Mouse (Mus musculus): ENCODE data around the gene Ptprg.
"Not testable (repeated sequence)": the region's sequence is repeated elsewhere in the genome, so short reads cannot be mapped to it uniquely, and the experiment has no call there.

Gene Ptprg

DNA sequence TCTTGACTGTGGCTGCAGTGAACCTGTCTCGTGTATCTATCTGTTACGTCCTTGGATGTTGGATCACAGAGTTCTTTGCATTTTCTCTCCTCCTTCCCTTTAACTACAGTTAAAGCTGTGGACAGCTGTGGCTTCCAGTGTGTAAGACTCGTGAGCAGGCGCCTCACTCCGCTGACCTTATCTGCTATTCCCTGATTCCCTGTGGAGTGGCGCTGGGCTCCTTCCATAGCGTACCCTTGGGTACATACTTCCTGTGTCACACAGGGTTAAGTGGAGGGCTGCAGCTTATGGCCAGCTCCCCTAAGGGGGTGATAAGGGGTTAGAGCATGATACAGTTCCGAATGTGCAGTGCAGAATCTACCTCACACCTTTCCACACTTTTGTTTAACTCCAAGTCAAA, 473.9 kb downstream of the Ptprg start:
- in situ Hi-C loops (cut with MboI; ENCODE audit: unreplicated experiment in 2 of 2) = no loop called here

DNA sequence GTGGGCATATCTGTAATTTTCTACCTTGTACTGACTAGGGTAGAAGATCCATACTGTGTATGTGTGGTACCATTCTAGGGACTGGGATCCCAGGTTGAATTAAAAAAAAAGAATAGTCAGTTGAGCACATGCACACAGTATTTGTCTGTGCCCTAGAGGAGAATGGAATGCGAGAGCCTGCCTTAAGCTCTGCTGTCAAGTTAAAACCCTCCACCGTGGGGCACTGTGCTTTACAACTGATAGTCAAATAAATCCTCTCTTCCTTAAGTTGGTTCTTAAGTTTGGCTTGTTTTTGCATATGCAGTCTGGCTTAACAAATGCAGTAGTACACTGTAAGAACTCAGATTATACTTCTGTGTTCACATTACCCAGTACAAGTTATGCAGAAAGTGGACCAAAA, 476.6 kb downstream of the Ptprg start:
- in situ Hi-C loops (cut with MboI; ENCODE audit: unreplicated experiment in 2 of 2) = no loop called here

DNA sequence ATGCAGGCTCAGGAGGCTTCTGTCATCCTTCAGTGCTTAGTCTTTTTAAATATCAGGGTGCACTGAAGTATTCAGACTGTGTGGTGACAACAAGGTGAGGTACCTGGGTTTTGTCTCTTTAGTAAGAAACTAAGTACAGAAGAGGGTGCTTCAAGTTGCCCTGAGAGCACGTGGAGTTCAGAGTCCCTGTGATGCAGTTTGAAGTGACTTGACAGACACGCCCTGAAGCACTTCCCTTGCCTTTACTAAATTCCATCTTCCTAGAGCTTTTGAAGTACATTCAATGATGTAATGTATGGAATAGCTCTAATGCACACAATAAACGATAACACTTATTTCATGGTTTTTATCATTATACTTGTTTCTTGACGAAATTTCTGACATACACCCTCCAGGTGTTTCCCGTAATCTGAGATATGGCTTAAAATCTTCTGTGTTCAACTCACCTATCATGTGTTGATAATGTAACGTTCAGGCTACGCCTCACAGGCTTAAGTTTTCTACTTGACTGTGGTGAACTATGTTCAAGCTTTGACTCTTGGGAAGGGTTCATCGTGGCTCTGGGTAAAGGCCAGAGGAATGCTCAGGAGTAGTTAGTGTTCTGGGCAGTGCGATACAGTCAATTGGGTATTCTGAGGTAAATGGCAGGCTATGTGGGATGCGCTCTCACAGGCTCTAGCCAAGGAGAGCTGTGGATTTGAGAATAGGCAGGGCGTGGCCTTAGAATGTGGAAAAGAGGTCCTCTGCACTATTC, 483.4 kb downstream of the Ptprg start:
- in situ Hi-C loops (cut with MboI; ENCODE audit: unreplicated experiment in 2 of 2) = no loop called here

DNA sequence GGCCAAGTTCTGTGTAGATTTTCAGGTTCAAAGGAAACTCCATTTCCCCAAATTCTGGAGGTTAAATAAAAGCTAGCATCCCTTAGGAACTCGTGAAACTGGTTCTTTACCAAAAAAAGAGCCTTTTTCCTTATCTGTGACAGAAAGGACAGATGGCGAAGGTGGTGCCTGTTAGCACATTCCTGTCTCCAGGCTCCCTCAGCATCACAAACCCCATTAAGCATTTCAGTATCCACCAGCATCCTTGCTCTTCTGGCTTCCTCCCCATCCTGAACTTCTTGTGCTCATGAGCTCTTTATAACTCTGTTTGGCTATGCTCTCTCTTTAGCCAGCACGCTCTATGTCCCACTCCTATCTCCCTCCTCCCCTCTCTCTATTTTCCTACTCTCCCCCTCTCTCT, 486.4 kb downstream of the Ptprg start:
- in situ Hi-C loops (cut with MboI; ENCODE audit: unreplicated experiment in 2 of 2) = no loop called here

DNA sequence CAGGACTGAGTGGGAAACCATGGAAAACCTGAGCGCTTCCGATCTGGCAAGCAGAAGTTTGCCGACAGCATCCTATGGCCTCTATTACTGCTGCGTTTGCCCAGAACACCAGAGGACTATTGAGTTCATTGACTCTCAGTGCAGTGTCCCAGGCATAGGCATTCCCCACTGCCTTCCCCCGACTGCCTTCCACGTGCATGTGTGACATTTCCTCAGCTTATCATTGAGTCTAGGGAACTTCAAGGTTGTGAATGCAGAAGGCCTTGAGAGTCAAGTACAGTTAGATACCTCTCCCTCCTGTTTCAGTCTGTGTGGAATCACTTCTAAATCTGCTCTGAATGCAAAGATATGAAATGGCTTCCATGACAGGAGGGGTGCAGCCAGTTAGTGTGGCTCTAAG, 488.2 kb downstream of the Ptprg start:
- in situ Hi-C loops (cut with MboI; ENCODE audit: unreplicated experiment in 2 of 2) = no loop called here

DNA sequence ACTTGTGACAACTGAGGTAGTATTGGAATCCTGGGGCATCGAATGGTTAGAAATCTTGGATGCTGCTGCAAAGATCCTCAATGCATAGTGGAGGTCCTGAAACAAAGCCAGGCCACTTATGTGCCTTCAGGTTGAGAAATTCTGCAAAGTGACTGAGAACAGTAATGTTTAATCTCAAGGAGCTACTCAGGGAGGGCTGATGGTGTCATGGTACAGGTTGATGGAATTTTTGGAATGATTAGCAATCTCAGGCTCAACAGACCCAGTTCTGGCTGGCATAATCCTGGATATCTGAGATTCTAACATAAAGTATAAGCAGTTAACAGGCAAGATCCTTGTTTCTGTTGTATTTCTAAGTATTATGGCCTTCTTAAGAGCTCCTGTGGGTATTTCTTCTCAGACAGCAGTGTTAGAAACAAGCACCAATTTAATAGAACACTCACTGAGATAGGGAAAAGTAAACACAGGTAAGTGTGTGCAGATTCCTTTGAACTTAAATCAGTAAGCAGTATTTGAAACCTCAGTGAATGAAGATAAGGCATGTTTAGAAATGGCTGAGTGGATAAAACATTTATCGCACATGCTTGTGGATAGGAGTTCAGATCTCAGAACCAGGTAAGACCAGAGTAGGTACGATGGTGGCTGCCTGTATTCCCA, 493.0 kb downstream of the Ptprg start:
- in situ Hi-C loops (cut with MboI; ENCODE audit: unreplicated experiment in 2 of 2) = no loop called here

DNA sequence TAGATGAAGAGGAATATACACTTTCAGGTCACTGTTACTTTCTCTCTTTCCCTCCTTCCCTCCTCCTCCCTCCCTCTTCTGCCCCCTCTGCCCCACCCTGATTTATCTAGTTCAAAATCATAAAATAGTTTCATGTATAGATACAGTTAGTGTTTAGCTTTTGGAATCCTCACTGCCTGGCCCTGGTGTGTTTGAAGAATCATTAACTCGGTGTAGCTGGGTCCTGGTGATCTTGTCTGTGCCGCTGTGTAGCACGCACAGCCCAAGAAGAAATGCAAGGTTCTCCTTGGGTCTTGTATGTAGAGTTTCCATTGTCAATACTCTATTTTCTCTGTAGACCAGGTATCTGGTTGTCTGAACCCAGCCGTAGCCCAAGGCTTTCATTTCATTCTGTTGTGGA, 494.3 kb downstream of the Ptprg start:
- in situ Hi-C loops (cut with MboI; ENCODE audit: unreplicated experiment in 2 of 2) = no loop called here

DNA sequence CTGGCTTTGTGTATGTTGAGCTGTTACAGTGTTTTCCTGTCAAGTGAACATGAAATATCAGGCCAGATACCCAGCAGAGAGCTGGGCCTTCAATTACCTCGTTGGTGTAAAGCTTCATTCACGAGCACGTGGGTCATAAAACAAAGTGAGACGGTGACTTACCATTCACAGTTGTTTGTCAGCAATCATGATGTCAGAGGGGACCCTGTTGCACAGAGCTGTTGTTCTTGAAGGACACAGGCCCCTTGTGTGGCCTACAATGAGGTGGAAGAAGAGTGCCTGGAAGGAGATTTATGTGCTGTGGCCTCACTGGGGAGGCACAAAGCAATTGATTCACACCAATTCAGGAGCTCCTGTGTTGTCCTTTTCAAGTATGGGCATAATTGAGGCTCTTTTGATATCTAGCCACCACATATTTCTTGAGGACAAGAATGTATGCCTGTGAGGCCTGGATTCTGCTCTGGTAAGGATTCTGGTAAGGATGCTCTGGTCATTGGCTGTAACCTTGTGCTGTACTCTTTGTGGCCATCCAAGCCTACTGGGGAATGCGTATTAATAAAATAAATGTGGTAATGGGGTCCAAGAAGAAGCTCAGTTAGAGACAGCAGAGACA, 503.7 kb downstream of the Ptprg start:
- in situ Hi-C loops (cut with MboI; ENCODE audit: unreplicated experiment in 2 of 2) = no loop called here

DNA sequence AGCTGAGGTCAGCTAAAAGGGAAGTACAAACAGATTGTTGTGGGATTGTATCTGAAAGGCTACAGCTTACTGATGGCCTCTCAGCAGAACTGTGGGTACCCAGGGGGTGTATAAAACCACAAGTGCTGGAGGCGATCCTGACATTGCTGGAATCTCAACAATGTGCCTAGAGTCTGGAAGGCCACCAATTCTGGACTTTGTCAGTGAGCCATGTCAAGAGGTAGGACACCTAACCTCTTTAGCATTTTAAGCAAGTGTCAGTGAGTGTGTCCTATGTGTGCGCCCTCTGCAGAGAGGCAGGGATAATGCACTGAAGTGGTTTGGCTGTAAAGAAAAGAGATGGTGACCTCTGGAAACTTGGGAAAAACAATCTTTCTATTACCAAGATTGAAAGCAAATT, 504.5 kb downstream of the Ptprg start:
- in situ Hi-C loops (cut with MboI; ENCODE audit: unreplicated experiment in 2 of 2) = no loop called here

DNA sequence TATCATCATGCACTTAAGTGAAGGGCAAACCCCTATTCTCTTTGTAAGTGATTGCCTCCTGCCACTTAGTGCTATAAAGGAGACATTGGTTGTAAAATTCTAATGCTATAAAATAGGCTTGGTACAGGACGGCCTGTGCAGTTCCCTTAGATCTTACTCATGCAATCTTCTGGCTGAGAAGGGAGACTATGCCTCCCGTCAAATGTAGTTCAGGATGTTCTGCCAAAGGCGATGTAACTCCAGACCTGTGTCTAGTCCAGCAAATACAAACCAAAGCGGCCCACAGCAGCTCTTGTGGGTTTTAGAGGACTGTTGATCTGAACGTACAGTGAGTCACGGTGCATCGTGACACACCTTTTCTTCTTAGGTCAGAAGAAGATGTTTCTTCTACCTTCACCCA, 505.8 kb downstream of the Ptprg start:
- in situ Hi-C loops (cut with MboI; ENCODE audit: unreplicated experiment in 2 of 2) = no loop called here

DNA sequence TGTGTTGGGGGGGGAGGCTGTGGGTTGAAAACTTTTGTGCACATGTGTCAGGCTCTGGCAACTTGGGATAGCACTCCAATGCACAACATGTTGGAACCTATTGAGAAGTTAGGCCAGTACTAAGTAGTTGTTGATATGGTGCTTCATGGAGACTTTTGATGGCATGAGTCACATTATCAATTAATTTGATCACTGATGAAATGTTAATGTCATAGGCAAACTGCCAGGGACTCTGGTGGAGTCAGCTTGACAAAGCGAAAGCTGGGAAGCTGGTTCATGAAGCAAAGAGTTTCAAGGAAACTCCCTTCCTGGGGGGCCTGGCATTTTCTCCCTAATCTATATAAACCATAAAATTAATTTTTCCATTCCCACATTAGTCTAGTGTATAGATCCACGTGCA, 508.0 kb downstream of the Ptprg start:
- in situ Hi-C loops (cut with MboI; ENCODE audit: unreplicated experiment in 2 of 2) = not testable (repeated sequence)

DNA sequence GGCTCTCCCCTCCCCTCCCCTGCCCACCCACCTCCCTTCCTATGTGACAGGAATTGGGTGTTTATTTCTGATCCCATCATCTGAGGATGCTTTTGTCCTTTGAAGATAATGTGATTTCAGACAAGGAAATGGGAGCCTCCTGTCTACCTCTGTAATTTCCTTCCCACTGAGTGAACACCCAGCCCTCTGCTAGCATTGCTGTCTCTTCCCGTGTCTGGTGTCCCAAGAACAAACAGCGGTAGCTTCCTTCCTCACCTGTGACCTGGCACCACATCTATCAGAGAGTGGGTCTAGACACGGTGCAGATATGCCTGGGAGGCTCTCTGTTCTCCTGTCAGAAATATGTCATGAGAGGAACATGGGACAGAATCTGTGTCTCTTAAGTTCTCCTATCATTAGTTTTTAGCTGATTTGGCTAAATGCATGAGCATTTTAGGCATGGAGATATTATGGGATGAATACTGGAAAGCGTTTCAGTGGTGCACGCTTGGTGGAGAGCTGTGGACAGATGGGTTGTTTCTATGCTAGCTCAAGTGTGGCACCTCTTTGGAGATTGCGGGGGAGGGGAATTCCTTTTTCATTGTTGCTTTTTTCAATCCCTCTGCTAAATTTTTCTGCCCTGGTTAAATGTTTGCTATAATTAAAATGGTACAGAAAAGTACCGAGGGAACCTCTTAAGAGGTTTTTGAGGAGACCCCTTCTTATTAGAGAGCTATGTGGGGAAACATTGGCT, 509.5 kb downstream of the Ptprg start:
- in situ Hi-C loops (cut with MboI; ENCODE audit: unreplicated experiment in 2 of 2) = no loop called here

DNA sequence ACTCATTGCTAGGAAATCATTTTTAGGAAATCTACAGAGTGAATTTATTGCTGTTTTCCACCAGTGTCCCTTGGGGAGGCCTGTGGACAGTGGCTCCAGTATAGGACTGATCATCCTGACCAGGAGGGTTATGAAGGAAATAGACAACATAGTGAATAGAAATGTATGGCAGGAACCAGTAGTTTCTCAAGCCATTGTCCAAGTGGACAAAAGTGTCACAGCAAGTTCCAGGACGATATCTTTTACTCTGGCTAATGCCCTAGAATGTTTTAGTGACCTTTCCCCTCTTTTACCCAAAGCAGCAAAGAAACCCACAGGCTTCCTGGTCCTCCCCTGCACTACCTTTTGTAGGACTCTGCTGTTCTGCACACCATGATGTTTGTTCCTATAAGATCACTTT, 511.7 kb downstream of the Ptprg start:
- in situ Hi-C loops (cut with MboI; ENCODE audit: unreplicated experiment in 2 of 2) = no loop called here

DNA sequence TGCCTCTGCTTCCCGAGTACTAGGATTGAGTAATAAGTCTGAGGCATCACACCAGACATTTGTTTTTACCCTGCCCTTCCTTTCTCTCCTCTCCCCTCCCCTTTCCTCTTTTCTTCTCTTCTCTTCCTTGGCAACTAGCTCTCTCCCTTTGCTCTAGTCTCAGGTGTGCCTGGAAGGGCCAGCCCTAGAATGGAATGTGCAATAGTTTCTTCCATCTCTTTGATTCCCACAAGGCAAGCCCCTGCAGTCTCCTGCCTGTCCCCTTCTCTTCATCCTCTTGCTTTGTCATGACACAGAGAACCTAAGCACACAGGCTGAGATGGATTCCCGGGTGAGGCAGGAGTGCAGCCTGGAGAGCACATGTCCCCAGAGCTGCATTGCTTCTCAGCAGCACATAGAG, 512.4 kb downstream of the Ptprg start:
- in situ Hi-C loops (cut with MboI; ENCODE audit: unreplicated experiment in 2 of 2) = no loop called here

DNA sequence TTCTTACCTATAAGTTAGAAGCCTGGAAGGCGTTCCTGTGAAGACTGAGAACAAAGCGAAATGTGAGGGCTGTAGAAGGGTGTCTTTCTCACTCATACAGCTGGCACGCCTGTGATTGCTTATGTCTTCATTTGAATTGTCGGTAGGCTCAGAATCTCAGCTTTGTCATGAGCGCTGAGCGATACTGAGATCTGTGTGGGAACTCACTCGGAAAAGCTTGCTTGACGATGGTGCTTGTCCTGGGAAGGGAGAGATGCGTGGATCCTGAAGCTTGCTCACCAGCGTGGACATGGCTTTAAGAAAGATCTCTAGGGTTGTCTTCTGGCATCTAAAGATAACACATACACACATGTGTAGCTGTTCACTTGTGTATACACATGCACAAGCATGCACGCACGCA, 516.4 kb downstream of the Ptprg start:
- in situ Hi-C loops (cut with MboI; ENCODE audit: unreplicated experiment in 2 of 2) = no loop called here

DNA sequence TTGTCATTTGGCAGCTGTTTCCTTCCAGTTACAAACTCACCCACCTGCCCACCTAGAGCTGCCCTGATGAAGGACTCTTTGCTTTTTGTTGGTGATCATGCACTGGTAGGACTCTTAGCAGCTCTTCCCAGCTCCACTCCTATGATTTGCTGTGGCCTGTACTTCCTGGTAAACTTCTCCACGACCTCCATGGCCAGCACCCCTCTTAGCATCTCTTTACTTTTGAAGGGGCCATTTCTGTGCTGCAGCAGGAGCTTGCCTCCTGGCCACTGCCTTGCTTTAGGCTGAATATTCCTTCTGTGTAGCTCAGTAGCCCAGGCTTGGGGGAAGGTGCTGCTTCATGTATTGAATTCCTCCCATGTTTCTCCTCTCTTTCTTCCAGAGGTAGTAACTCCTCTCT, 517.0 kb downstream of the Ptprg start:
- in situ Hi-C loops (cut with MboI; ENCODE audit: unreplicated experiment in 2 of 2) = no loop called here

DNA sequence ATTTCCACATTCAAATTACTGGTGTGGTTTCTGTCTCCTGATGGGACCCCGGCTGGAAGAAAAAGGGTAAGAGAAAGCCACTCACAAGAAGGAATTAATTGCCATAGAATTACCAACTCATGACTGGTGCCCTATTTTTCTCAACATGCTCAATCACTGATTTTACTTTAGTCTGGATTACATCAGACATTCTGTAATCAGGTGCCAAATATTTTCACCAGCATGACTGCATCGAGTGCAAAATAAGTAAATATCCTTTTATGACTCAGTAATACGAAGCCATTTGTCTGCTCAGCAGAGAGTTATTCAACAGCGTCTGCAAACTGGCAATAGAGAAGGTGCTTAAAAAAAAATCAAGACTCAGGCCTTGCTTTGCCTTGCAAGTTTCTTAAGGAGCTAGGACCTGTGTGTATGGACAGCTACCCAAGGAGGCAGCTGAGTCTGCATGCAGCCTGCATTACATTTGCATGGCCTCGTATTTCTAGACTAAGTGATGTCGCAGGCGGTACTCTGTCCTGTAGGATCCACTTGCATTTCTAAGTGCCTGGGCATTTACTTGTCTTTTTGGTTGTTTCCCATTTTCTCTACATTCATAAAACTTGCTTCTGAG, 517.6 kb downstream of the Ptprg start:
- in situ Hi-C loops (cut with MboI; ENCODE audit: unreplicated experiment in 2 of 2) = no loop called here

DNA sequence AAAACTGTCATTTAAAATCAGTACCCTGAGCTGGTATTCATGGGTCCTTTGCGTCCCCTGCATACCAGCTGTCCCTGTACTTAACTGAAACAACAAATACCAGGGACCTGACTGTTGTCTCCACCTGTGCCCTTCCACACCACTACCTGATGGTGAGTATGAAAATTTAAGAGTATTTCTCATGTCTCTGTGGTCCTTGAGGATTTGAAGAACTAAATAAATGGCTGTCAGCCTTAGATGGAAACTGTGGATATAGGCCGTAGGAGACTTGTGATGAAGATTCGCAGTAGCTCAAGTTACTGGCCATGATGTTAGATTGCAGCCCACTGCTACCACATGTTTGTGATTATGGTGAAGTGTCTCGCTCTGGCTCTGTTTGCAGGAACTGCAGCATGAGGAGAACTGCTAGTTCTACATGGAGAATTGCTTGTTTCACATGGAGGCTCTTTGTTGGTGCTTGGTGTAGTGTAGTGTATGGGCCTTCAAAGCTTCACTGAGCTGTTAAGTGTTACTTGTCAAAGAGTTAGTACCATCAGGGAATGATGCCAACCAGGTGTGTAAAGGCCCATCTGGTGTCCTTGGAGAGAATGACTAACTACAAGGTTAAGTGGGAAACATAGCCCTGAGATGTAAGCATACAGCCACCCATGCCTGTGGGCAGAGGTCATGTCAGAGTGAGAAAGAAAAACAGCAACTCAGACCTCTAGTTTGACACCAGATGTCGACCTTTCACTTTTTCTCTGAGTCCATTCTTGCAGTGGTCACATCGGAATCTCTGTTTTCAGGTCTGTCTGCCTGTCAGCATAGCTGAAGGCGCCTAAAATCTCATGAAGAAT, 518.9 kb downstream of the Ptprg start:
- in situ Hi-C loops (cut with MboI; ENCODE audit: unreplicated experiment in 2 of 2) = no loop called here

DNA sequence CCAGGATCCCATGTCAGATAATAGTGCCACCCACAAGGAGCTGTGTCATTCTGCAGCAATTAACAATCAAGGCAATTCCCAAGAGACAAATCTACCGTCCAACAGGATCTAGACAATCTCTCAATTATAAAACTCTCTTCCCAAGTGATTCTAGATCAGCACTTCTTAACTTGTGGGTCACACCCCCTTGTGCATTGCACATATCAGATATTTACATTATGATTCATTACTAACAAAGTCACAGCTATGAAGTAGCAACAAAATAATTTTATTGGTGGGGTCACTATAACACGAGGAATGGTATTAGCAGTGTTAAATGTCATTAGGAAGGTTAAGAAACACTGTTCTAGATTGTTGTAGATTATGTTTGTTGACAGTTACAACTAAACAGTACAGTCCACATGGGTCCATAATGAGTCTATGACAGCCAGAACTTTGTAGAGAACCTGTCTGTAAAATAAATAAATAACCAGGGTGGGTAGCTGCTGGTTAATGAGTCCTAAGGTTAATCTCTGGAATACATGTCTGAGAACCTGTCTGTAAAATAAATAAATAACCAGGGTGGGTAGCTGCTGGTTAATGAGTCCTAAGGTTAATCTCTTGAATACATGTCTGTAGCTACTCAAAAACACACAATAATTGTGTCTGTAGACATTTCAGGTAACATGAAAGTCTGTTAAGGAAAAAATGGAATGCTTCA, 520.2 kb downstream of the Ptprg start:
- in situ Hi-C loops (cut with MboI; ENCODE audit: unreplicated experiment in 2 of 2) = no loop called here

DNA sequence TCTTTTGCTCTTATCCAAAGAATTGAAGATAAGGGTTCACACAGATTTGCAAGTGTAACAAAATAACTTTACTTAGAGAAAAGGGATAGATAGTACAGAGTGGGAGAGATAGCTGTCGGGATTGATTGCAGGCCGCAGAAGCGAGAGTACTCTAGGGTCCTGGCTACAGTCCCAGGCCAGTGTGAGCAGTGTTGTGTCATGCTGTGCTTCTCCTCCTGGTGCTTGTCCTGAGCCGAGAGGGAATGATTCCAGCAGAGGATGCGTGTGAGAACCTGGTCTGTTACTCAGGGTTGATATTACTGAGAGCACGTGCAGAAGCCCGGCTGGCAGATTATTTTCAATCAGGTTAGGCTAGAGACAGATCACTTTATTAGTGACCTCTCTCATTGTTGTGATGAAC, 523.9 kb downstream of the Ptprg start:
- in situ Hi-C loops (cut with MboI; ENCODE audit: unreplicated experiment in 2 of 2) = no loop called here
